Mouse (Mus musculus) c-Kit-positive CD71-positive TER-119-negative erythroid progenitor cells, embryonic 14.5 days (primary cell): Measurements from ENCODE around the gene Gm8334.
"Not testable (repeated sequence)": the region's sequence is repeated elsewhere in the genome, so short reads cannot be mapped to it uniquely, and the experiment has no call there.

ENCODE experiments used
- DNase-seq: peaks from one replicate; pipeline ENCODE4 v3.0.0-alpha.2; 2013; ENCODE audit warnings: low read depth

Gene Gm8334

GRCm38 (mm10) chrX:148615053-148615452, at the start of gene Gm8334:
Gene Gm8334 (minus strand): TSS chrX:148615153.
- not testable (repeated sequence) for DNase-seq

GRCm38 (mm10) chrX:148663298-148663697, 48.3 kb upstream of the Gm8334 start, which contains the start of gene Gm15127:
Gene Gm15127 (plus strand): TSS chrX:148663598.
- not testable (repeated sequence) for DNase-seq
